Mouse (Mus musculus): ENCODE results near the gene Pck2. TPM values are rescaled to one million over a fixed set of nuclear protein-coding genes. Genes with fewer than 3 reads are reported as not detected.
A peak's percentile ranks its signal among the peaks of the same experiment; 100 is the strongest.

Pck2 gene
- total RNA-seq, 4 experiments from 2014 or later = 43.4 to 61.5 (median 50.3) TPM

GRCm38 (mm10) chr14:55526674-55527073 lies 13.4 kb upstream of the Pck2 start:
- DNase-seq (ENCODE audit: low spot score in 2 of 2) = no peak

GRCm38 (mm10) chr14:55527940-55528339 lies 12.1 kb upstream of the Pck2 start:
- no peak for DNase-seq (ENCODE audit: low spot score in 2 of 2)

- no peak for DNase-seq (ENCODE audit: low spot score in 2 of 2)
Measured at GRCm38 (mm10) chr14:55536116-55536745, 3.8 kb upstream of the Pck2 start.

GRCm38 (mm10) chr14:55540787-55541321 lies 788 bp downstream of the Pck2 start:
- DNase-seq (ENCODE audit: low spot score in 2 of 2) = peak; percentile 58 to 64

GRCm38 (mm10) chr14:55542268-55542667 lies 2.2 kb downstream of the Pck2 start:
- DNase-seq (ENCODE audit: low spot score in 2 of 2) = no peak

- no peak for DNase-seq (ENCODE audit: low spot score in 2 of 2)
Measured at GRCm38 (mm10) chr14:55544334-55544733, 4.3 kb downstream of the Pck2 start.

- no peak for DNase-seq (ENCODE audit: low spot score in 2 of 2)
Measured at GRCm38 (mm10) chr14:55550191-55550590, 10.1 kb downstream of the Pck2 start.

GRCm38 (mm10) chr14:55551347-55551746 lies 11.3 kb downstream of the Pck2 start:
- no peak for DNase-seq (ENCODE audit: low spot score in 2 of 2)

- DNase-seq (ENCODE audit: low spot score in 2 of 2) = no peak
Measured at GRCm38 (mm10) chr14:55551794-55552193, 11.7 kb downstream of the Pck2 start.

- no peak for DNase-seq (ENCODE audit: low spot score in 2 of 2)
Measured at GRCm38 (mm10) chr14:55554635-55555034, 14.6 kb downstream of the Pck2 start.

GRCm38 (mm10) chr14:55555788-55556187 lies 15.7 kb downstream of the Pck2 start:
- DNase-seq (ENCODE audit: low spot score in 2 of 2) = no peak

- peak; percentile 58 to 67 for DNase-seq (ENCODE audit: low spot score in 2 of 2)
Measured at GRCm38 (mm10) chr14:55557003-55557402, 16.9 kb downstream of the Pck2 start.

- DNase-seq (ENCODE audit: low spot score in 2 of 2) = no peak
Measured at GRCm38 (mm10) chr14:55557587-55557986, 17.5 kb downstream of the Pck2 start.

- DNase-seq (ENCODE audit: low spot score in 2 of 2) = no peak
Measured at GRCm38 (mm10) chr14:55558740-55559448, 18.8 kb downstream of the Pck2 start.

GRCm38 (mm10) chr14:55559799-55560201 lies 19.7 kb downstream of the Pck2 start, which contains the start of gene Dcaf11:
Gene Dcaf11, plus strand, starts transcription at chr14:55560006.
- DNase-seq (ENCODE audit: low spot score in 2 of 2) = peak; percentile 86 to 87

- DNase-seq (ENCODE audit: low spot score in 2 of 2) = peak; percentile 98 to 99
Measured at GRCm38 (mm10) chr14:55560202-55561073, 20.4 kb downstream of the Pck2 start, which contains the start of gene A730061H03Rik. Gene A730061H03Rik, minus strand, starts transcription at chr14:55560406.

- no peak for DNase-seq (ENCODE audit: low spot score in 2 of 2)
Measured at GRCm38 (mm10) chr14:55561860-55562259, 21.8 kb downstream of the Pck2 start.

- DNase-seq (ENCODE audit: low spot score in 2 of 2) = no peak
Measured at GRCm38 (mm10) chr14:55563249-55563648, 23.2 kb downstream of the Pck2 start.

GRCm38 (mm10) chr14:55565748-55566147 lies 25.7 kb downstream of the Pck2 start:
- no peak for DNase-seq (ENCODE audit: low spot score in 2 of 2)

- no peak for DNase-seq (ENCODE audit: low spot score in 2 of 2)
Measured at GRCm38 (mm10) chr14:55567496-55567895, 27.4 kb downstream of the Pck2 start.

- DNase-seq (ENCODE audit: low spot score in 2 of 2) = no peak
Measured at GRCm38 (mm10) chr14:55570588-55570987, 30.5 kb downstream of the Pck2 start.

- DNase-seq (ENCODE audit: low spot score in 2 of 2) = no peak
Measured at GRCm38 (mm10) chr14:55571760-55572159, 31.7 kb downstream of the Pck2 start.

All from layer of hippocampus, adult 8-10 months (tissue).